Mouse (Mus musculus) MEL (cell line): ENCODE data around the gene Dclk1. TPM values are rescaled to one million over a fixed set of nuclear protein-coding genes. Genes with fewer than 3 reads are reported as not detected.

Experiments used
- DNase-seq: peaks from one replicate; pipeline ENCODE4 v3.0.0; 2011; ENCODE audit warnings: low read depth, low spot score
- H3K27ac ChIP-seq: 2 replicates; pipeline ENCODE4 v1.5.1; 2012; ENCODE audit warnings: low read depth, mild to moderate bottlenecking, control low read depth, low read length, moderate library complexity; ENCODE audit not compliant: control insufficient read depth
- H3K27me3 ChIP-seq, 2 experiments: fragments of 150-350 bp in 1 of 2; sonication (generic) in 1 of 2; 2 replicates each; pipeline ENCODE4 v1.6.1; 2012; ENCODE audit warnings: low read length in 2 of 2, mild to moderate bottlenecking in 2 of 2, improper control_type of control experiment in 1 of 2, moderate library complexity in 1 of 2; ENCODE audit not compliant: insufficient read depth in 2 of 2, control insufficient read depth in 1 of 2
- H3K36me3 ChIP-seq, 2 experiments: 2 replicates each; pipeline ENCODE4 v1.6.1; 2012 to 2014; ENCODE audit warnings: low read length in 2 of 2, improper control_type of control experiment in 1 of 2, inconsistent platforms in 1 of 2, mild to moderate bottlenecking in 1 of 2; ENCODE audit not compliant: insufficient read depth in 2 of 2, control insufficient read depth in 1 of 2
- H3K4me1 ChIP-seq, 2 experiments: fragments of 150-350 bp in 1 of 2; sonication (generic) in 1 of 2; 2 replicates each; pipeline ENCODE4 v1.6.1; 2012; ENCODE audit warnings: low read length in 2 of 2, improper control_type of control experiment in 1 of 2, mild to moderate bottlenecking in 1 of 2; ENCODE audit not compliant: insufficient read depth in 2 of 2, control insufficient read depth in 1 of 2
- H3K4me3 ChIP-seq, 2 experiments: fragments of 150-350 bp in 1 of 2; sonication (generic) in 1 of 2; 2 replicates each; pipeline ENCODE4 v1.5.1; 2012; ENCODE audit warnings: low read depth in 2 of 2, low read length in 2 of 2, mild to moderate bottlenecking in 2 of 2, moderate library complexity in 2 of 2, control low read depth in 1 of 2, improper control_type of control experiment in 1 of 2; ENCODE audit not compliant: control insufficient read depth in 1 of 2, insufficient read depth in 1 of 2
- H3K79me2 ChIP-seq: 2 replicates; pipeline ENCODE4 v1.6.1; 2012; ENCODE audit warnings: mild to moderate bottlenecking, low read length, moderate library complexity; ENCODE audit not compliant: control insufficient read depth, poor library complexity, insufficient read depth
- H3K9ac ChIP-seq: 2 replicates; pipeline ENCODE4 v1.6.1; 2012; ENCODE audit warnings: low read depth, mild to moderate bottlenecking, control low read depth, low read length, moderate library complexity; ENCODE audit not compliant: control insufficient read depth, poor library complexity, severe bottlenecking
- H3K9me3 ChIP-seq: fragments of 150-350 bp; sonication (generic); replicated peaks from 2 replicates; pipeline ENCODE4 v1.6.1; 2012; ENCODE audit warnings: mild to moderate bottlenecking, low read length, improper control_type of control experiment, moderate library complexity; ENCODE audit not compliant: insufficient read depth
- BHLHE40 ChIP-seq: IDR thresholded peaks from 2 replicates; pipeline ENCODE4 v1.6.1; 2012; ENCODE audit warnings: low read depth, mild to moderate bottlenecking, inconsistent platforms, low read length, improper control_type of control experiment, borderline replicate concordance
- CHD1 ChIP-seq: IDR thresholded peaks from 2 replicates; pipeline ENCODE4 v1.6.1; 2012; ENCODE audit warnings: low read depth, mild to moderate bottlenecking, inconsistent platforms, low read length, improper control_type of control experiment
- E2F4 ChIP-seq: IDR thresholded peaks from 2 replicates; pipeline ENCODE4 v1.6.1; 2011; ENCODE audit warnings: low read depth, low read length, improper control_type of control experiment, borderline replicate concordance
- ELF1 ChIP-seq: IDR thresholded peaks from 2 replicates; pipeline ENCODE4 v1.6.1; 2014; ENCODE audit warnings: low read depth, mild to moderate bottlenecking, inconsistent platforms, low read length, improper control_type of control experiment, moderate library complexity
- EP300 ChIP-seq, 2 experiments: IDR thresholded peaks; 2 replicates each; pipeline ENCODE4 v1.6.1; 2011; ENCODE audit warnings: improper control_type of control experiment in 2 of 2, low read length in 2 of 2, low read depth in 1 of 2, mild to moderate bottlenecking in 1 of 2
- ETS1 ChIP-seq: IDR thresholded peaks from 2 replicates; pipeline ENCODE4 v1.6.1; 2012; ENCODE audit warnings: low read depth, mild to moderate bottlenecking, inconsistent platforms, low read length, improper control_type of control experiment, moderate library complexity
- GABPA ChIP-seq: IDR thresholded peaks from 2 replicates; pipeline ENCODE4 v1.6.1; 2012; ENCODE audit warnings: low read depth, mild to moderate bottlenecking, inconsistent platforms, low read length, improper control_type of control experiment, moderate library complexity
- GATA1 ChIP-seq: IDR thresholded peaks from 2 replicates; pipeline ENCODE4 v1.6.1; 2011; ENCODE audit warnings: low read depth, low read length, improper control_type of control experiment
- HCFC1 ChIP-seq: IDR thresholded peaks from 2 replicates; pipeline ENCODE4 v1.6.1; 2012; ENCODE audit warnings: low read depth, mild to moderate bottlenecking, inconsistent platforms, low read length, improper control_type of control experiment, moderate library complexity
- JUND ChIP-seq: IDR thresholded peaks from 2 replicates; pipeline ENCODE4 v1.6.1; 2011; ENCODE audit warnings: low read depth, mild to moderate bottlenecking, improper control_type of control experiment, low read length
- KAT2A ChIP-seq: conservative IDR thresholded peaks from 2 replicates; pipeline ENCODE4 v1.6.1; 2012; ENCODE audit warnings: low read depth, low read length, improper control_type of control experiment, inconsistent platforms
- MAX ChIP-seq: IDR thresholded peaks from 2 replicates; pipeline ENCODE4 v1.6.1; 2011; ENCODE audit warnings: low read length, improper control_type of control experiment
- MAZ ChIP-seq: IDR thresholded peaks from 2 replicates; pipeline ENCODE4 v1.6.1; 2012; ENCODE audit warnings: low read depth, mild to moderate bottlenecking, inconsistent platforms, low read length, improper control_type of control experiment
- MYB ChIP-seq: IDR thresholded peaks from 2 replicates; pipeline ENCODE4 v1.6.1; 2011; ENCODE audit warnings: mild to moderate bottlenecking, low read depth, low read length, improper control_type of control experiment
- MYC ChIP-seq: IDR thresholded peaks from 2 replicates; pipeline ENCODE4 v1.6.1; 2011; ENCODE audit warnings: low read depth, mild to moderate bottlenecking, low read length, improper control_type of control experiment, moderate library complexity
- NELFE ChIP-seq: IDR thresholded peaks from 2 replicates; pipeline ENCODE4 v1.6.1; 2011; ENCODE audit warnings: low read depth, low read length, improper control_type of control experiment
- POLR2A ChIP-seq, 2 experiments: IDR thresholded peaks; 2 replicates each; pipeline ENCODE4 v1.6.1; 2011 to 2012; ENCODE audit warnings: low read length in 2 of 2, mild to moderate bottlenecking in 2 of 2, control low read depth in 1 of 2, improper control_type of control experiment in 1 of 2, low read depth in 1 of 2, moderate library complexity in 1 of 2; ENCODE audit not compliant: control insufficient read depth in 1 of 2, insufficient read depth in 1 of 2, poor library complexity in 1 of 2
- POLR2AphosphoS2 ChIP-seq: IDR thresholded peaks from 2 replicates; pipeline ENCODE4 v1.6.1; 2011; ENCODE audit warnings: low read length, improper control_type of control experiment
- RAD21 ChIP-seq: IDR thresholded peaks from 2 replicates; pipeline ENCODE4 v1.6.1; 2011; ENCODE audit warnings: mild to moderate bottlenecking, low read depth, low read length, improper control_type of control experiment
- RCOR1 ChIP-seq: IDR thresholded peaks from 2 replicates; pipeline ENCODE4 v1.6.1; 2012; ENCODE audit warnings: low read depth, mild to moderate bottlenecking, inconsistent platforms, low read length, improper control_type of control experiment
- SIN3A ChIP-seq: IDR thresholded peaks from 2 replicates; pipeline ENCODE4 v1.6.1; 2012; ENCODE audit warnings: low read length, improper control_type of control experiment, inconsistent platforms
- TBP ChIP-seq: IDR thresholded peaks from 2 replicates; pipeline ENCODE4 v1.8.0; 2011; ENCODE audit warnings: low read depth, low read length, improper control_type of control experiment
- TCF12 ChIP-seq: IDR thresholded peaks from 2 replicates; pipeline ENCODE4 v1.6.1; 2014; ENCODE audit warnings: low read depth, mild to moderate bottlenecking, inconsistent platforms, low read length, improper control_type of control experiment, moderate library complexity
- UBTF ChIP-seq: IDR thresholded peaks from 2 replicates; pipeline ENCODE4 v1.6.1; 2012; ENCODE audit warnings: low read depth, mild to moderate bottlenecking, inconsistent platforms, low read length, improper control_type of control experiment, moderate library complexity, borderline replicate concordance; ENCODE audit not compliant: insufficient read depth
- USF1 ChIP-seq: IDR thresholded peaks from 2 replicates; pipeline ENCODE4 v1.6.1; 2014; ENCODE audit warnings: low read depth, mild to moderate bottlenecking, inconsistent platforms, low read length, improper control_type of control experiment, moderate library complexity
- ZMIZ1 ChIP-seq: IDR thresholded peaks from 2 replicates; pipeline ENCODE4 v1.6.1; 2012; ENCODE audit warnings: low read depth, mild to moderate bottlenecking, inconsistent platforms, low read length, improper control_type of control experiment, moderate library complexity
- ZNF384 ChIP-seq: IDR thresholded peaks from 2 replicates; pipeline ENCODE4 v1.6.1; 2012; ENCODE audit warnings: low read depth, mild to moderate bottlenecking, inconsistent platforms, low read length, improper control_type of control experiment
- polyA plus RNA-seq, 2 experiments: library from polyadenylated mRNA; stranded (reverse) in 1 of 2; unstranded in 1 of 2; fragments of >175 nt in 1 of 2; fragments of >200 nt in 1 of 2; gene quantifications; 2 replicates each; pipeline versions ENCODE4 v1.2.1 to v1.2.4; 2012; ENCODE audit warnings: low replicate concordance in 2 of 2, low read depth in 1 of 2; ENCODE audit not compliant: insufficient read length in 2 of 2, insufficient read depth in 1 of 2, missing spikeins in 1 of 2
- total RNA-seq: library from RNA; depleted of rRNA; stranded (reverse); fragments of 300-350 nt; gene quantifications from 2 replicates; pipeline ENCODE4 v1.2.3, GENCODE M21; 2012

Gene Dclk1
- total and polyA plus RNA-seq, 3 experiments, result not detected

DNA sequence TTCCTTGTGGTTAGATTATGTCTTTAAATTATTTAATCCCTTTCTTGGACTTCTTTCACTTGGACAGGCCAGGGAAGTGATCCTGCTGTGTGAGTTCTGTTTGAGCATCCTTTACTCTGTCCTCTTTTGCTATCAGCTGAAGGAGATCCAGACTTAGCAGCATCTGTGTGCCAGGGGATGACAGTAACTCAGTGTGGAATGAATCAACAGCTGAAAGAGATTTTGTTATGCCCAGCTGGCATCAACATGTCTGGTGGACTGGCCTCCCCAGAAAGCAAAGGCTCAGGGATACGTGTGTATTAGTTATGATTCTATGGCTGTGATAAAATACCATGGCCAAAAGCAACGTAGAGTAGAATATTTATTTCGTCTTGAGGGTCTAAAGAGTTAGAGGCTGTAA is 28.2 kb downstream of the Dclk1 start:
- Histone ChIP-seq H3K4me3 (no peak overlapping the region), H3K79me2 (no peaks in the 10 kb centered on the region), H3K4me1 (no peaks in the 10 kb centered on the region), H3K27ac (no peak overlapping the region), H3K36me3 (no peaks in the 10 kb centered on the region), H3K9me3 (no peaks in the 10 kb centered on the region), H3K27me3 (no peaks in the 10 kb centered on the region), H3K9ac (no peak overlapping the region)
- DNase-seq, result no peak
- TF ChIP-seq MAZ (no peak), E2F4 (no peak), RAD21 (no peak), ELF1 (no peak), BHLHE40 (no peak), NELFE (no peak), RCOR1 (no peak), MAX (no peak), JUND (no peak), EP300 (IDR thresholded peaks at IDR 0.05; ENCODE audit: low read depth in 1 of 2, low read length in 2 of 2) (no peak), POLR2AphosphoS2 (no peak), GABPA (no peak), ZNF384 (no peak), USF1 (no peak), POLR2A (IDR thresholded peaks at IDR 0.05; ENCODE audit: control insufficient read depth in 1 of 2, insufficient read depth in 1 of 2, low read depth in 1 of 2, low read length in 2 of 2, poor library complexity in 1 of 2) (no peak), KAT2A (no peak), ETS1 (no peak), ZMIZ1 (no peak)

GRCm38 (mm10) chr3:55270920-55271319 is 28.8 kb downstream of the Dclk1 start:
- H3K27me3 ChIP-seq, result no peaks in the 10 kb centered on the region
- no peaks in the 10 kb centered on the region for H3K4me1 ChIP-seq
- H3K79me2 ChIP-seq, result no peaks in the 10 kb centered on the region
- H3K4me3 ChIP-seq, result no peak overlapping the region
- no peaks in the 10 kb centered on the region for H3K36me3 ChIP-seq
- H3K9ac ChIP-seq, result no peak overlapping the region
- no peak overlapping the region for H3K27ac ChIP-seq
- no peak for DNase-seq
- no peak for TF ChIP-seq MYC
- TF ChIP-seq USF1, result no peak
- TF ChIP-seq GABPA, result no peak
- TF ChIP-seq CHD1, result no peak
- TF ChIP-seq BHLHE40, result no peak
- no peak for TF ChIP-seq NELFE
- no peak for TF ChIP-seq GATA1
- no peak for TF ChIP-seq HCFC1
- TF ChIP-seq TCF12, result no peak
- no peak for TF ChIP-seq SIN3A
- no peak for TF ChIP-seq RCOR1
- no peak for TF ChIP-seq UBTF
- no peak for TF ChIP-seq JUND
- no peak for TF ChIP-seq TBP
- TF ChIP-seq MYB, result no peak
- no peaks in the 10 kb centered on the region for H3K9me3 ChIP-seq
